Mouse (Mus musculus): ENCODE data around the gene Ghrh.

GRCm38 (mm10) chr2:157328106-157328505, 19.2 kb downstream of the Ghrh start:
- TF ChIP-seq CTCF (IDR thresholded peaks at IDR 0.05; ENCODE audit: control insufficient read depth, insufficient read depth, insufficient read length) (no peak), MYOG (IDR thresholded peaks at IDR 0.05; ENCODE audit: control insufficient read depth, extremely low read depth, insufficient read length) (no peak), USF1 (IDR thresholded peaks at IDR 0.05; ENCODE audit: low read depth) (no peak), MAX (IDR thresholded peaks at IDR 0.05) (no peak), CEBPB (IDR thresholded peaks at IDR 0.05; ENCODE audit: low read depth) (no peak), FOSL1 (IDR thresholded peaks at IDR 0.05; ENCODE audit: insufficient read depth, low read length, poor library complexity, severe bottlenecking) (no peak)

Measured in C2C12 (cell line).